ENCODE assay signal across 8 mouse cellular contexts in genomic region chr12:99564301-99564910, GRCm38 (mm10). TPM values are rescaled to one million over a fixed set of nuclear protein-coding genes. Genes with fewer than 3 reads are reported as not detected.
DNase-seq lines count a peak whose midpoint lies in the region; ATAC-seq and TF ChIP-seq lines count a peak whose summit lies in the region.

No protein-coding gene starts in this region.

- H3K4me1 ChIP-seq in lung, adult 2 months (ENCODE audit: control insufficient read depth, insufficient read depth, low read length) = peaks cover 5% of the 10 kb centered on the region
- peaks cover 22% of the 10 kb centered on the region for H3K4me1 ChIP-seq in hindbrain, embryonic 15.5 days (replicated peaks)
- peaks cover 18% of the 10 kb centered on the region for H3K4me1 ChIP-seq in midbrain, embryonic 12.5 days

- H3K4me3 ChIP-seq in lung, adult 2 months (replicated peaks; ENCODE audit: extremely low read depth, low read depth, low read length) = no peak overlapping the region
- no peak overlapping the region; the same call in 1 of the 2 replicates for H3K4me3 ChIP-seq in hindbrain, embryonic 15.5 days
- no peak overlapping the region for H3K4me3 ChIP-seq in midbrain, embryonic 12.5 days

- DNase-seq in lung, postnatal 36 days = peak; percentile 31
- DNase-seq in lung, adult 2 months = no peak
- DNase-seq in embryo, embryonic 9.5 days (ENCODE audit: extremely low spot score) = peak; percentile 25
- DNase-seq in left cerebral cortex, adult 18-20 months (ENCODE audit: low spot score in 2 of 2) = no peak
- DNase-seq in left cerebral cortex, adult 8-10 months (ENCODE audit: low spot score in 2 of 2) = no peak

- no peaks in the 10 kb centered on the region for H3K27me3 ChIP-seq in hindbrain, embryonic 15.5 days
- 0 out of 2 replicates have a peak, but pooled peaks cover 2% of the 10 kb centered on the region for H3K27me3 ChIP-seq in midbrain, embryonic 12.5 days

- 48% methylated on average over 9 of the region's 9 CpGs for WGBS in lung, adult 2 months
- WGBS in hindbrain, embryonic 15.5 days = 29% methylated on average over 9 of the region's 9 CpGs
- 29% methylated on average over 9 of the region's 9 CpGs for WGBS in midbrain, embryonic 12.5 days

- H3K4me2 ChIP-seq in hindbrain, embryonic 15.5 days = peak overlapping the region; percentile 65
- H3K4me2 ChIP-seq in midbrain, embryonic 12.5 days (replicated peaks) = peak overlapping the region; percentile 66

- no peak for TF ChIP-seq POLR2A in lung, adult 2 months (IDR thresholded peaks at IDR 0.05; ENCODE audit: borderline replicate concordance, extremely low read depth, low read depth, low read length)

- H3K9ac ChIP-seq in hindbrain, embryonic 15.5 days = no peak overlapping the region
- H3K9ac ChIP-seq in midbrain, embryonic 12.5 days (replicated peaks) = no peak overlapping the region

- ATAC-seq in hindbrain, embryonic 15.5 days (ENCODE audit: low FRiP score, low read depth) = no peak
- no peak for ATAC-seq in midbrain, embryonic 12.5 days (ENCODE audit: low FRiP score, low read depth)
- ATAC-seq in granulocyte monocyte progenitor cell, adult 5-6 weeks (replicated peaks; ENCODE audit: poor library complexity, severe bottlenecking) = no peak

- H3K9me3 ChIP-seq in hindbrain, embryonic 15.5 days = no peaks in the 10 kb centered on the region
- H3K9me3 ChIP-seq in midbrain, embryonic 12.5 days = no peaks in the 10 kb centered on the region

- no peak overlapping the region for H3K27ac ChIP-seq in hindbrain, embryonic 15.5 days (replicated peaks)
- H3K27ac ChIP-seq in midbrain, embryonic 12.5 days (replicated peaks) = no peak overlapping the region

- no peak for TF ChIP-seq CTCF in lung, adult 2 months (IDR thresholded peaks at IDR 0.05; ENCODE audit: insufficient read depth, low read length)

- H3K36me3 ChIP-seq in hindbrain, embryonic 15.5 days = no peaks in the 10 kb centered on the region
- H3K36me3 ChIP-seq in midbrain, embryonic 12.5 days = no peaks in the 10 kb centered on the region

RNA-seq across cellular contexts. Expression of gene Foxn3, which starts 1.0 kb away (rescaled TPM):
- 43.6 and 48.2 TPM in 2 replicates for polyA plus RNA-seq in lung, adult 2 months (2012; rRNA removed)
- 78.1 and 78.4 TPM in 2 replicates for polyA plus RNA-seq in hindbrain, embryonic 15.5 days (2015; fragmentation: Nextera tagmentation; extraction: Ambion mirVana)
- polyA plus RNA-seq in midbrain, embryonic 12.5 days (2016; fragmentation: Nextera tagmentation; extraction: Ambion mirVana) = 86.8 and 90.0 TPM in 2 replicates
- total RNA-seq in left cerebral cortex, adult 18-20 months (2021) = 10 to 100 TPM; 47.3 to 50.9 TPM
- 68.7 and 164 TPM in 2 replicates for total RNA-seq in granulocyte monocyte progenitor cell, adult 5-6 weeks (2014; fragmentation: Nextera tagmentation)
- total RNA-seq in granulocyte monocyte progenitor cell, adult 5-6 weeks (2017) = 22.6 and 26.7 TPM in 2 replicates
- total RNA-seq in left cerebral cortex, adult 8-10 months (2022) = 10 to 100 TPM; 57.4 to 62.5 (median 60.3) TPM

Comparison
In these comparisons a context has a peak if more than half of its experiments do, and no peak if none do; other contexts are left out.
1. DNase-seq: peak in lung, postnatal 36 days (single experiment) and embryo, embryonic 9.5 days (single experiment); none in lung, adult 2 months (single experiment), left cerebral cortex, adult 18-20 months (0 of 2) and left cerebral cortex, adult 8-10 months (0 of 2).